Mouse (Mus musculus) embryonic facial prominence, embryonic 13.5 days (tissue): ENCODE results near the gene Slco2b1. TPM values are rescaled to one million over a fixed set of nuclear protein-coding genes. Genes with fewer than 3 reads are reported as not detected.
"Not testable (repeated sequence)": the region's sequence is repeated elsewhere in the genome, so short reads cannot be mapped to it uniquely, and the experiment has no call there.

Experiments used
- ATAC-seq: fragments of 200-750 bp; cut with Nextera tagmentation; 2 replicates; pipeline ENCODE4 v1.8.0; 2017; ENCODE audit warnings: low read depth; ENCODE audit not compliant: insufficient number of reproducible peaks, insufficient read depth, low FRiP score, low TSS enrichment
- H3K27ac ChIP-seq: fragments of 300-500 bp; sonication (generic); 2 replicates; pipeline ENCODE4 v1.5.1; 2015; ENCODE audit warnings: moderate library complexity, mild to moderate bottlenecking, inconsistent platforms
- H3K27me3 ChIP-seq: fragments of 300-500 bp; sonication (generic); 2 replicates; pipeline ENCODE4 v1.6.1; 2015; ENCODE audit warnings: mild to moderate bottlenecking, inconsistent platforms
- H3K36me3 ChIP-seq: fragments of 300-500 bp; sonication (generic); 2 replicates; pipeline ENCODE4 v1.6.1; 2015; ENCODE audit warnings: mild to moderate bottlenecking, inconsistent platforms
- H3K4me1 ChIP-seq: fragments of 300-500 bp; sonication (generic); 2 replicates; pipeline ENCODE4 v1.6.1; 2015; ENCODE audit warnings: inconsistent platforms
- H3K4me2 ChIP-seq: fragments of 300-500 bp; sonication (generic); 2 replicates; pipeline ENCODE4 v1.6.1; 2015; ENCODE audit warnings: moderate library complexity, mild to moderate bottlenecking, inconsistent platforms
- H3K4me3 ChIP-seq: fragments of 300-500 bp; sonication (generic); 2 replicates; pipeline ENCODE4 v1.5.1; 2015; ENCODE audit warnings: mild to moderate bottlenecking, inconsistent platforms
- H3K9ac ChIP-seq: fragments of 300-500 bp; sonication (generic); 2 replicates; pipeline ENCODE4 v1.6.1; 2015; ENCODE audit warnings: mild to moderate bottlenecking, inconsistent platforms
- H3K9me3 ChIP-seq: fragments of 300-500 bp; sonication (generic); 2 replicates; pipeline ENCODE4 v1.6.1; 2016; ENCODE audit warnings: inconsistent platforms
- WGBS: fragments of 180-500 bp; shearing (Covaris S2); methylation state at CpG from one replicate; pipeline ENCODE4 v1.1.7; 2015; ENCODE audit warnings: mixed read lengths; 5-methylcytosine and 5-hydroxymethylcytosine counted together
- polyA plus RNA-seq: library from polyadenylated mRNA; unstranded; fragments of >200 nt; fragmentation: Nextera tagmentation; extraction: Ambion mirVana; gene quantifications from 2 replicates; pipeline ENCODE4 v1.2.1, GENCODE M21; 2015

Slco2b1 gene
- polyA plus RNA-seq, 1 experiment from 2014 or later, result 2.4 TPM

GRCm38 (mm10) chr7:99707038-99707595, 4.0 kb downstream of the Slco2b1 start:
- H3K9ac ChIP-seq, result no peak overlapping the region
- ATAC-seq, result no peak
- peak overlapping the region; percentile 13; the same call in 1 of the 2 replicates for H3K27ac ChIP-seq
- H3K36me3 ChIP-seq, result no peaks in the 10 kb centered on the region
- 41% methylated on average over 4 of the region's 4 CpGs for WGBS
- H3K4me2 ChIP-seq, result no peak overlapping the region
- peaks cover 16% of the 10 kb centered on the region; the same call in 1 of the 2 replicates for H3K4me1 ChIP-seq
- H3K27me3 ChIP-seq, result 0 out of 2 replicates have a peak, but pooled peaks cover 4% of the 10 kb centered on the region
- no peaks in the 10 kb centered on the region for H3K9me3 ChIP-seq
- H3K4me3 ChIP-seq, result no peak overlapping the region

- WGBS, result 51% methylated on average over 4 of the region's 4 CpGs
- no peak for ATAC-seq
- H3K4me2 ChIP-seq, result no peak overlapping the region
- peaks cover 16% of the 10 kb centered on the region; the same call in 1 of the 2 replicates for H3K4me1 ChIP-seq
- no peaks in the 10 kb centered on the region for H3K9me3 ChIP-seq
- H3K27me3 ChIP-seq, result 0 out of 2 replicates have a peak, but pooled peaks cover 4% of the 10 kb centered on the region
- H3K27ac ChIP-seq, result peak overlapping the region; percentile 13; the same call in 1 of the 2 replicates
- H3K4me3 ChIP-seq, result no peak overlapping the region
- H3K9ac ChIP-seq, result no peak overlapping the region
- H3K36me3 ChIP-seq, result no peaks in the 10 kb centered on the region
Measured at GRCm38 (mm10) chr7:99706341-99707037, 4.7 kb downstream of the Slco2b1 start.

DNA sequence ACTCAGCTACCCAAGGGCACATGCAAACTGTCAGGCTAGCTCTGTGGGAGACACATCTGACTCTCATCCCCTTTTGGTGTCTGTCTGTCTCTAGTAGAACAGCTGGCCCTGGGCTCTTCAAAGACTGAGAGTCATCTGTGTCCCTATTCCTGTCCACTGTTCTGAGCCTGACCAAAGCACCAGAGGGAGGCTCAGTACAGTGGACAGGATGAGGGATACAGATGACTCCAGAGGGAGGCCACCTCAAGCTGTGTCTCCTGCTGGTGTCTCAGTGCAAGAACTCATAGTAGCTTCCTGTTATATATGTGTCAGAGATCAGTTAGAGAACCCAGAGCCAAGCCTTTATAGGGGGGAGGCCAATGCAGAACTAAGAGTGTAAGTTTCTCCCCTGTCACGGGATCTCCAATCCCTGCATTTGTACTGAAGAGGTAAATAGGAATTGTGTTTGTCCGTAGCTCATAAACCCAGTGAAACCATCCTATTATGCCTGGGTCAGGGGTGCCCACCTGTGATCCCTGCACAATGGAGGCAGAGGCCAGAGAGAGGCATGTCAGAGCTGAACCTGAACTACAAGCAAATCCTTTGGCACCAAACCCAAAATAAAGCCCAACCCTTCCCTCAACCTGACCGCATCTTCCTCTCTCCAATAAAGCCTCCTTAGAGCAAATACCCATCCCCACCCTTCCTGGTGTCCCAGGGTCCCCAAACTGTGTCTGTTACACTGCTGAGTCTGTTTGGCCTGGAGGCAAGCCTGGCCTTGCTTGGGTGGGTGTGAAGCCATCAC, 6.2 kb downstream of the Slco2b1 start:
- Histone ChIP-seq H3K27me3 (0 out of 2 replicates have a peak, but pooled peaks cover 4% of the 10 kb centered on the region), H3K36me3 (no peaks in the 10 kb centered on the region), H3K27ac (no peak overlapping the region), H3K9ac (no peak overlapping the region), H3K4me2 (no peak overlapping the region), H3K9me3 (no peaks in the 10 kb centered on the region), H3K4me3 (no peak overlapping the region), H3K4me1 (peaks cover 16% of the 10 kb centered on the region)
- WGBS, result 81% methylated on average over 3 of the region's 3 CpGs
- ATAC-seq, result no peak

- no peak overlapping the region for H3K27ac ChIP-seq
- H3K9me3 ChIP-seq, result no peaks in the 10 kb centered on the region
- no peak overlapping the region for H3K9ac ChIP-seq
- WGBS, result 26% methylated on average over 6 of the region's 6 CpGs
- H3K27me3 ChIP-seq, result no peaks in the 10 kb centered on the region
- ATAC-seq, result no peak
- H3K36me3 ChIP-seq, result no peaks in the 10 kb centered on the region
- H3K4me3 ChIP-seq, result no peak overlapping the region
- H3K4me2 ChIP-seq, result no peak overlapping the region
- H3K4me1 ChIP-seq, result peaks cover 17% of the 10 kb centered on the region
Measured at GRCm38 (mm10) chr7:99702201-99702600, 8.9 kb downstream of the Slco2b1 start.

DNA sequence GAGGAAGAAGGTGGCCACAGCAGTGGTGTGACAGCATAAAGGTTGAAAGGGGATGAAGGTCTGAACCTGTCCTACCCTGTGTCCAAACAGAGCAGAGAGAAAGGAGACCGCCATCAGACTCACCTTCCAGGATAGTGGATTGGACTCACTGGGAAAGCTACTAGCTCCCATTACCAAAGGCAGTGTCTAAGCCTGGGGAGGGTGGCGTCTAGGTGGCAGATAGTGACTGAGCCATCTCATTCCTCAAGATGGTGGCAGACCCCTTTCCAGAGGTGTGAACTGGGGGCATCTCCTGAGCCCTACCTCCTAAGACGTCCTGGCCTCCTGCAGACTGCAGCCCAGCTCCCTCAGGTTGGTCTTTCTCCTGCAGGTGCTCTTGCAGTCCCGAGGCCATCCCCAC, 10.5 kb downstream of the Slco2b1 start:
- Histone ChIP-seq H3K9ac (no peak overlapping the region), H3K4me1 (peaks cover 8% of the 10 kb centered on the region; the same call in 1 of the 2 replicates), H3K4me3 (no peak overlapping the region), H3K36me3 (no peaks in the 10 kb centered on the region), H3K27ac (no peak overlapping the region), H3K4me2 (no peak overlapping the region), H3K9me3 (no peaks in the 10 kb centered on the region), H3K27me3 (no peaks in the 10 kb centered on the region)
- ATAC-seq, result no peak
- WGBS, result 81% methylated on average over 4 of the region's 4 CpGs

DNA sequence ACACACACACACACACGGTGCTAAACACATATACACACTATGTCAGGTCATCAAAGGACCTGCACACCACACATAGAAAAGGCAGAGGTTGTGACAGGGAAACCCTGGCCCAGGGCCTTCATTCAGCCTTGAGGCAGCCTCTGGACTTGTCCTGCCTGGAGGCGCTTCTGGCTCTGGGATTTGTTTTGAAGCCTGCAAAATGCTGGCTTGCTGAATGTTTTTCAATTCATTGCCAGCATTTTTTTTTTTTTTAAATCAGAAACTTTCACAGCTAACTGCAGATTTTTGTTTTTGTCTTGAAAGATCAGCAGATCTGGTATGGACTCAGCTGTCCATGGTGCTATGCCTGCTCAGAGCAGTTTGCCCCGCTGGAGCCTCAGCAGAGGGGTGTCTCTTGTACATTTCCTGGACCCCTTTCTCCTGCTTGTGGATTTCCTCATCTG, 11.4 kb downstream of the Slco2b1 start:
- H3K9ac ChIP-seq, result no peak overlapping the region
- H3K4me1 ChIP-seq, result peaks cover 8% of the 10 kb centered on the region; the same call in 1 of the 2 replicates
- H3K4me3 ChIP-seq, result no peak overlapping the region
- no peak overlapping the region for H3K4me2 ChIP-seq
- ATAC-seq, result no peak
- peak overlapping the region; percentile 57; the same call in 1 of the 2 replicates for H3K27ac ChIP-seq
- no peaks in the 10 kb centered on the region for H3K27me3 ChIP-seq
- H3K36me3 ChIP-seq, result no peaks in the 10 kb centered on the region
- 52% methylated on average over 3 of the region's 3 CpGs for WGBS
- H3K9me3 ChIP-seq, result no peaks in the 10 kb centered on the region

- no peak for ATAC-seq
- 47% methylated on average over 3 of the region's 3 CpGs for WGBS
- Histone ChIP-seq H3K27me3 (no peaks in the 10 kb centered on the region), H3K36me3 (no peaks in the 10 kb centered on the region), H3K4me2 (no peak overlapping the region), H3K9ac (no peak overlapping the region), H3K4me1 (peaks cover 8% of the 10 kb centered on the region; the same call in 1 of the 2 replicates), H3K4me3 (no peak overlapping the region), H3K27ac (no peak overlapping the region), H3K9me3 (no peaks in the 10 kb centered on the region)
Measured at GRCm38 (mm10) chr7:99699106-99699505, 12.0 kb downstream of the Slco2b1 start.

DNA sequence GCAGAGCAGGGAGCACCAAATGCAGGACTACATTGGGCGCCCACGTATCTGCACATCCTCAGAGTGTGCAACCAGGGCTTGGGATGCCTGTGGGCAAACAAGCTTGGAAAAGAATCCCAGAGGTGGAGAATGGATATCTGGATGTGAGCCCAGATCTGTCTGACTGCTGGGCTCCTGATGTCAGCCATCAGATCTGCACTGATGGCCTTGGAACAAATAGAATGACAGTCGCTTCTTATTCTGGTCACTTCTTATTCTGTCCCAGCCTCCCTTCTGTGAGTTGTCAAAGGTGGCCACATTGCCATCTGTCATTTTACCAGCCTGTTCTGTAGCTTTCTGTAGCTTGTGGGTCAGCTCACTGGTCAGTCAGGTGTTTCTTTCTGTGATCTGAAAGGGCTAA, 12.6 kb downstream of the Slco2b1 start:
- Histone ChIP-seq H3K4me1 (peaks cover 8% of the 10 kb centered on the region; the same call in 1 of the 2 replicates), H3K9ac (no peak overlapping the region), H3K27me3 (no peaks in the 10 kb centered on the region), H3K9me3 (no peaks in the 10 kb centered on the region), H3K4me3 (no peak overlapping the region), H3K27ac (no peak overlapping the region), H3K36me3 (no peaks in the 10 kb centered on the region), H3K4me2 (no peak overlapping the region)
- WGBS, result 83% methylated on average over 3 of the region's 3 CpGs
- ATAC-seq, result no peak

DNA sequence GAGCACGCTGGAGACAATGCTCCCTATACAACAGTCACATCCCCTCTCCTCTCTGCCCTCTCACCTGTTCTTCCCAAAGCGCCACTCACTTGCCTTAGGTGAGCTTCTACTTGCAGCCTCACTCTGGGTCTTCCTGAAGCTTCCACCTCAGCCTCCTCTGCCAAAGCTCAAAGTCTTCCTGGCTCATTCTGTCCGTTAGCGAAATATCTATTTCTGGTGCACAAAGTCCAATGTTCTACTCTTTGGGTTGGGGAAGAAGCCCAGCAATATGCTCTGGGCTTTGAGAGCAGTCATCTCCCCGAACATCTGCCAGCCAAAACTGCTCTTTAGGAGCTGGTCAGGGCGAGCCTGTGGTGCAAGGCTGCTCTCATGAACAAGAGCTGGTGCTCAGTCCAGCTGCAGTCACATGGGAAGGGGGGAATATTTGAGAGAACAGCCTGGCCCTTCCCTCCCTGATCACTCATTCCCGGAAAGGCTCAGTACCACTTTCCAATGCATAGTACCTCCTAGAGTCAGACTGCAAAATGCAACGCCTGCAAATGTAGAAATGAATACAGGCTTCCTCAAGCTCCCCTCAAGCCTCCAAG, 15.6 kb downstream of the Slco2b1 start:
- no peak overlapping the region for H3K27ac ChIP-seq
- ATAC-seq, result no peak
- 81% methylated on average over 8 of the region's 8 CpGs for WGBS
- H3K36me3 ChIP-seq, result no peaks in the 10 kb centered on the region
- H3K27me3 ChIP-seq, result no peaks in the 10 kb centered on the region
- peaks cover 8% of the 10 kb centered on the region; the same call in 1 of the 2 replicates for H3K4me1 ChIP-seq
- H3K4me3 ChIP-seq, result no peak overlapping the region
- H3K4me2 ChIP-seq, result no peak overlapping the region
- no peaks in the 10 kb centered on the region for H3K9me3 ChIP-seq
- H3K9ac ChIP-seq, result no peak overlapping the region

DNA sequence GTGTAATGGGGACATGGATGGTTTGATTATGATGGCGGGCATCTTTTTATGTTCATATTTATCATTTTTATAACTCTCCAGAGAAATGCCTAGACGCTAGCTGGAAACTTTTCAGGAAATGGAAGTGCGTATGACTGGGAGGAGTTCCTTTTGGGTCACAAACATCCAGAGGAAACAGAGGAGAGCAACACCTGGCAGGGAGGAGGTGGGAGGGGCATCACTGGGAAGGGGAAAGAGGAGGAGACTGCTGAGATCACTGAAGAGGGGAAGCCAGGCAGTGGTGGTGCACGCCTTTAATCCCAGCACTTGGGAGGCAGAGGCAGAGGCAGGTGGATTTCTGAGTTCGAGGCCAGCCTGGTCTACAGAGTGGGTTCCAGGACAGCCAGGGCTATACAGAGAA, 16.7 kb downstream of the Slco2b1 start:
- H3K4me3 ChIP-seq, H3K27me3 ChIP-seq, ATAC-seq, H3K4me1 ChIP-seq, H3K9ac ChIP-seq, H3K36me3 ChIP-seq, H3K9me3 ChIP-seq, H3K27ac ChIP-seq, H3K4me2 ChIP-seq: not testable (repeated sequence)
- 80% methylated on average over 5 of the region's 5 CpGs for WGBS

- Histone ChIP-seq H3K27me3 (no peaks in the 10 kb centered on the region), H3K4me2 (no peak overlapping the region), H3K9ac (no peak overlapping the region), H3K9me3 (no peaks in the 10 kb centered on the region), H3K27ac (no peak overlapping the region), H3K4me1 (0 out of 2 replicates have a peak, but pooled peaks cover under 1% of the 10 kb centered on the region), H3K36me3 (no peaks in the 10 kb centered on the region), H3K4me3 (no peak overlapping the region)
- ATAC-seq, result no peak
- 87% methylated on average over 3 of the region's 3 CpGs for WGBS
Measured at GRCm38 (mm10) chr7:99693976-99694375, 17.2 kb downstream of the Slco2b1 start.
